Mouse (Mus musculus) frontal cortex, postnatal 10 days (tissue): ENCODE results near the gene Mlc1.

ENCODE experiments used
- DNase-seq, 2 experiments: peaks; one replicate each; pipeline ENCODE4 v3.0.0; 2022; ENCODE audit warnings: low spot score in 2 of 2, mixed read lengths in 1 of 2

Gene Mlc1

DNA sequence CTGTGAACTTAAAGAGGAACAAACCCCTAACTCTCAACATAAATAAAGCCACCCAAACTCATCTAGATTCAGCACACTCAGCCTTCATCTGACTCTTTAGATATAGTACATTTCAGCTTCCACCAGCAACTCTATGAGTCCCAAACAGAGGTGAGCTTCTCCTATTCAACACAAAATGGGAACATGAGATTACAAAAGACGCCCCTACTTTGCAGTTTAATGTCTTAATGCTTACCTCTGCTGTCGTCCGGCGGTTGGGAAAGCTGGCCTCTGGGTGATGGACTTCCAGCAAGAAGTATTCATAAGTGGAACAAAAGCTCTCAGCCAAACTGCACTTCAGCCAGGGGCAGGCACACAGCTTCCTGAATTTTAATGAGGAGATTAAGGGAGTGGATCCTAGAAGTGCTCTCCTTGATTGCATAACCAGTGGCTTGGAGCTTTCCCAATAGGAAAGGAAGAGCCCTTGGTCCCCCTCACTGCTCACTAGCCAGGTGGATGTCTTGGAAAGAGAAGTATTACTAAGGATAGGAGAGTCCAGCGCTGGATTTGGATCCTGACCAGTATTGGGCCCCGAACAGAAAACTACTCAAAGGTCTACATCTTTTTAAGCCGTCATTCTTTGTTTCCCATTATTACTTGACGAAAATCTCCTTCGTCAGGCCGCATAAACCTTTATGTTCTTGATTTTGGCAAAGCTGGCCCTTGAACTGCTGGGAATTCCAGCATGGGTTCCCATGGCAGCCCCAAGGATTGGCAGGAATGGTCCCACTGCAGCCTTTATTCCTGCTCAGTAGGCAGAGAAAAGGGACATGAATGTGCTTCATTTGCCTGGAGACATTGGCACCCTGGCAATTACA, at the start of gene Mlc1:
TSS of gene Mlc1 (minus strand) at position 727 of the 857 bp plus-strand sequence.
- peak; percentile 30 to 40 for DNase-seq

DNA sequence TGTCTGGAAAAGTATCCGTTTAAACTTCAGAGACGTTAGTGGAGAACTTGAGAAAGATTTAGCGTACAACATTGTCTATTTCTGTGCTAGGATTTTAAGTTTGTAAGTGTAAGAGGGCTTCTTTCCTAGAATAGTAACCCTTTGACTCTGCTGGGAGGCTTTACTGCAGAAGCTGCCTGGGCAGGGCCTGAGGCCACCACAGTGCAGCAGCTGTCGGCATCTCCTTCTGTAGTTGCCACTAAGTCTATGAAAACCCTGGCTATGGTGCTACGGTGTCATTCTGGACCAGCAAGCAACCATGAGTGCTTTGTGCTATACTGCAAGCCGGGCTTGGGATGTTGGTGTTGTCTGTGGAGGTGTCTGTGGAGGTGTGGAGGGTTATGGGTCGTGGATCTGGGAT, 41.7 kb upstream of the Mlc1 start:
- DNase-seq = no peak

DNA sequence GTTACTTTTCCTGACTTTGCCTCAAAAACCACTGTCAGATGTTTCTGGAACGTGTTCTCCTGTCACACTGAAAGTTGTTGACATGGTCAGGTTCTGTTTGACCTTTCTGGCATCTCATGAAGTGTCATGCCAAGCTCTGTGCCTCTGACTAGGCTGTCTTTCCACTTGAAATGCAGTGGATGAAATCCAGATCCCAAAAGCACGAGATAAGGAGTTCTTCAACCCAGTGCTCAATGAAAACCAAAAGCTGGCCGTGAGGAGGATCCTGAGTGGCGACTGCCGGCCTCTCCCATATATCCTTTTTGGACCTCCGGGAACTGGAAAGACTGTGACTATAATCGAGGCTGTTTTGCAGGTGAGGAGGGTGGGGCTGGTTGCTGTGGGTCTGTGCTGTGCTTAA, 41.3 kb upstream of the Mlc1 start:
- no peak for DNase-seq

DNA sequence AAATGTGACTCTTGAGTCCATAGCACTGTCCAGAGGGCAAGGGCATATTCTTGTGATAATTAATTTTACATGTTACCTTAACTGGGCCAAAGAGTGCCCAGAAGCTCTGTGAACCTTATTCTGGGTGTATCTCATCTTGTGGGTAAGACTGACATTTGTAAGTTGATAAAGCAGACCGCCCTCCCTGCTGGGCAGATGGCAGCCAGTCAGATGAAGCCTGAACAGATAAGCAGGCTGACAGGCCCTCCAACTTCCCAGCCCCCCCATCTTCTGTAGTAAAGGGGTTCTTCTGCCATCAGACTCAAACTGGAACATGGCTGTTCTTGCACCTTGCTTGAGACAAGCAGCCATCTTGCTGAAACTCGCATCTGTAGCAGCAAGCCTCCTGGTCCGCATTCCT, 37.9 kb upstream of the Mlc1 start:
- no peak for DNase-seq

DNA sequence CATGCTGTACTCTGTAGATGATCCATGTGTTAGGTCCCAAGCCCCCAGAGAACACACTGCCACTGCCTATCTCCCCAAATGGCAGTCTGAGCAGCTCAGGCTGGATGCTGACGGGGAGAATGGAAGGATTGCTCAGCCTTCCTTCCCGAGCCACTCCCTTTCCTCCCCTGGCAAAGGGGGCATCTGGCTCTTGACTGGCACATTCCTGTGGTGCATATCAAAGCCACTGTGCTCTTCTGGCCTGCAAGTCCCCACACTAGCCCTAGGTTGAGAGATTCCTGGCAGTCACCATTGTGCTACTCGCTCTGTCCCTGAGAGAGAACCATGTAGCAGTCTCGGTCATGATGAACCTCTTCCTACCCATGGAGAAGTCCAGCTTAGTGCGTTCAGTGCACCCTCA, 29.0 kb upstream of the Mlc1 start:
- no peak for DNase-seq

DNA sequence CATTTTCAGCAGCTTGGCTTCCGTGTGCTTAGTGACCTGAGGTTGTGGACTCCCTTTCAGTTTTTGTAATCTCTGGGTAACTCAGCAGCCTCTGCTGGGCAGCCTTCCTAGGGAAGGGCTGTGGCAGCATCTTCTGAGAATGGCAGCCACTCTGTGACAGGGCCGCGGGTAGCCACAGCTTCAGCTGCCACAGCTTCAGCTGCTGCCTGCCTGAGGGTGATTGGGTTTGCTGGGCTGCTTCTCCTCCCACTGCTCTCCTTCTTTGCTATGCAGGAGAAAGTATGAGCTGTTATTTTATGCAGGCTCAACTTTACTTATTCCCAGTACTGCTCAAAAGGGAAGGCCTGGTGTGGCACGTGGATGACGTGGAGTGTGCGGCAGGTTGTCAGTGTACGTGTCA, 28.2 kb upstream of the Mlc1 start:
- no peak for DNase-seq

DNA sequence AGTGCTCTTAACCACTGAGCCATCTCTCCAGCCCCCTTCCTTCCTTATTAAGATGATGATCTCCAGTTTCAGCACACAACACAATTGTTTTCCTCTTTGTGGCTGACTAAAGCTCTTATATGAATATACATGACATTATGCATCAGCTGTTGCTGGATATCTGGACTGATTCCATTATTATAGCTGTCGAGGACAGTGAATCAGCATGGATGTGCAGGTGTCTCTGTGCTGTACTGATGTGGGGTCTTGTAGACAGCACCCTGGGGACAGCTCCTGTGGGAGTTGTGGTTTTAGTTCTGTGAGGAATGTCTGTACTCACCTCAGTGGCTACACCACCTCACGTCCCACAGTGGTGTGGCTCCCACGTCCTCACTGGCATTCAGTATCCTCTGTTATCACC, 22.4 kb upstream of the Mlc1 start:
- no peak for DNase-seq

DNA sequence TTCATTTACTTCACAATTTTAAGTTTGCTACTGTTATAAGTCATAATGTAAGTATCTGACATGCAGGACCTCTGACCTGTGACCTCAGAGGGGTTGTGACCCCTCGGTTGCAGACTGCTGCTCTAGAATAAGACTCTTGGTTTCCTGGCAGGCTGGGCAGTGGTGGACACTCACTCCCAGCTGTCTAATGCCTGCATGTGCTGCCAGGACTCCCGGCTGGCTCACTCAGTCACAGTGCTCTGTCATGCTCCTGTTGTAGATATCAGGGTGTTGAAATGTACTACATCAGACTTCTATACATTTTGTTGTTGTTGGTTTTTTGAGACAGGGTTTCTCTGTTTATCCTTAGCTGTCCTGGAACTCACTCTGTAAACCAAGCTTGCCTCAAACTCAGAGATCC, 21.6 kb upstream of the Mlc1 start:
- no peak for DNase-seq

DNA sequence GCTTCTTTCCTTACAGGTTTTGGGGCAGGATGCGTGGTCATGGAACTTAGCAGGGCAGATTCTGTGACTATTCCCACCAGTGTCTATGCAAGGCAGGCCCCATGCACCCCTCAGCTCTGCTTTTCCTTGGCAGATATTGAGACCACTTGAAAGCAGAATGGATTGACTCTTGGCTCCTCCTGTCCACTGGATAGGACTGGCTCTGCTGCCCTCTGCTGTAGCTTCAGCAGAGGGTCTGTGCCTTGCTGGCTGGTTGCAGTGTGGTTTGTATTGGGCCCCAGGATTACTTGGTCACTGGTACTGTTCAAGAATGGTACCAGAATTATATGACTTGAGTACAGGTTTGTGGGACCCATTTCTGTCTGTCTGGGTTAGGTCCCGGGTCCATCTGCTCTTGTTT, 20.3 kb upstream of the Mlc1 start:
- DNase-seq = no peak

DNA sequence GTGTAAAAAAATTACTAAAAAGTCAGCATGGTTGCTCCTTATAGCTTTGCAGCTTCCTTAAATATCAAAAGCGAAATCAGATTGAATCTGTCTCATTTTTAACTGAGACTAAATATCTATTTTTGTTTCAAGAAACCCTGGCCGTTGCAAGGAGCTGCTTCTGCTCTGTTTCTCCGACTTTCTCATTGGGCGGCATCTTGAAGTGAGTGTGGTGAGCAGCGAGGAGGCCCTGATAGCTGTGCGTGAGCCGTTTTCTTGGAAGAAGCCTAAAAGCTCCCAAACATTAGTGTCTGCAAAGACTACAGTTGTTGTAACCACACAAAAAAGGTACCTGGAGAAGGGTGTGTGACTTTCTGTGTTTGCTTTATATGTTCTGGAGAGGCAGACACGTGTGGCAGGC, 19.8 kb upstream of the Mlc1 start:
- DNase-seq = no peak

DNA sequence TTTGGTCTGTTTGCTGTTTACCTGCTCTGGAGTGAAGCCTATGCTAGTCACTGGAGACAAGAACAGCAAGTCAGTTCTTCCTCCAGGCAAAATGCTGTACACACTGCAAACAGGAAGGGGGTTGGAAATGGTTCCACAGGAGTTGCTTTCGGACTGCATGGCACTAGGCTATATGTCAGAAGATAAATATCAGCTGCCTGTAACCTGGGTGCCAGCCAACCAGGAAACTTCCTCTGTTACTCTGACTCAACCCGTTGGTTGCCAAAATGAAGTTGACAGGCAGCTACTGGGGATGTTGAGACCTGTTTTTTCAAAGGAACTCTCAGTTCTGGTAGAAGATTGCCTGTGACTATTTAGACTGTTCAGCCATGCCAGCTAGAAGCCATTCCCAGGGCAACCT, 10.4 kb upstream of the Mlc1 start:
- DNase-seq = no peak

DNA sequence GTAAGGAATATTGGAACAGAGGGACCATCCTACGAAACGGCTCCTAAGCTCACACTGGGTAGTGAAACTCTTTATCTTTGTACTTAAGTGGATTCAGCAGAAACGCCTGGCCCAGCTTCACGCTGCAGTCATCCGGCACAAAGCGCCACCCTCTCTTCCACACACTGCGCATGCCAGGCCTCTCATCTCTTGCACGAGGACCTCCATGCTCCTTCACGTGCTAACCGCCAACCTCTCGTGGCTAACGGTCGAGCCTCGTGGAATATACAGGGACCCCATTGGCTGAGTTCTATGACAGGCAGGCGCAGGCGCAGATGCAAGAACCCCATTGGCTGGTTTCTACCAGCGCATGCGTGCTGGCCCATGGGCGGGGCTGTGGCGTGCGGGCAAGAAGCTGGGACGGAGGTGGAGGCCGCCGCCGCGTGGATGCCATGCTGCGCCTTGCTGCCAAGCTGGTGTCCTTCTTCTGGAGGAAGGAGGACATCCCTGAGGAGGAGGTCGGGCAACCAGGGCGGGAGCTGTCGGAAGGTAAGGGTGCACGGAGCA, 3.8 kb upstream of the Mlc1 start, which contains the start of gene Mov10l1:
TSS of gene Mov10l1 (plus strand) at position 376 of the 546 bp plus-strand sequence.
- no peak for DNase-seq

DNA sequence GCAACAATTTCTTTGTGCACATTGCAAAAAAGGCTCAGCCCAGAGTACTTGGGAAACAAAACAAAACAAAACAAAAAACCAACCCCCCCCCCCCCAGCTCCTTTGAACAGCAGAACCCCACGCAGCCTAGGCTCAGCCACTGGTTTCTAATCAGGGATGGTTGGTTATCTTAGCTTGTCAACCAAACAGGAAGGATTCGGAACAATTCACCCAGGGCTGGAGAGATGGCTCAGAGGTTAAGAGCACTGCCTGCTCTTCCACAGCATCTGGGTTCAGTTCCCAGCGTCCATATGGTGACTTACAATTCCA, 285 bp upstream of the Mlc1 start:
- DNase-seq = no peak

DNA sequence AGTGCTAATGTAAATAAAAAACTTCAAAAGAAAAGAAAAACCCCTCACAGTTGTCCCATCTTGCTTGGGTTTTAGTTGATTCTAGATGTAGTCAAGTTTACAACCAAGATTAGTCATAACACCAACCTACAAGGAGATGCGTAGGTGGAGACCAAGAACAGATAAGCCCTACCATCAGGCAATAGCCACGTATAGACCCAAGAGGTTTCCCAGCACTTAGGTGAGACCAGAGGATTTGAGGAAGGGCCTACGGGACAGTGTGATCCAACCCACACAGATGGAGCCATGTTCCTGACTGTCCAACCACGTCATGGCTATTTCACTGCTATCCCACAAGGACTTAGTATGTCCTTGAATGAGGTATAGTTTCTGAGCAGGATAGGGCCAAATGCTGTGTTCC, 6.5 kb downstream of the Mlc1 start:
- no peak for DNase-seq

DNA sequence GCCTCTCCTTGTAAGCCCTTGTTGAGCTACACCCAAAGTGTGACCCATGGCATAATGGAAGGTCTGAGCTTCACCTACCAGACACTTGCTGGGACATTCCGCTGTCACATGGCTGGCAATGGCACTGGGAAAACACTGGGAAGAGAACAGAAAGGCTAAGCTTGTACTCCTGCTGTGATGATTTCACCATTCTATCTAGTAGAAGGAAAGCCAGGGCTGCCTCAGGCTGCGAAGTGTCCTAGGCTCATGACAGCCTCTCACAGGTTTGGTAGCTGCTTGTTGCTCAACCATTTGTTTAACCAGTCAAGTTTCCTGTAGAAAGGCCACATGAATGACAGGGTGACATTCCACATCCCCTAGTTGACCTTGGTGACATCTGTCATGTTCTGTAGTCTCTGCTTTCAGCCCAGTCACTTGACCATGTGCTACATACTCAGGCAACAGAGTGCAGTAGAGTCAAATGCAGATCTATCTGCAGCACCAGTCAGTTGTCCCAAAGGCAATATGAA, 14.7 kb downstream of the Mlc1 start:
- DNase-seq = no peak

DNA sequence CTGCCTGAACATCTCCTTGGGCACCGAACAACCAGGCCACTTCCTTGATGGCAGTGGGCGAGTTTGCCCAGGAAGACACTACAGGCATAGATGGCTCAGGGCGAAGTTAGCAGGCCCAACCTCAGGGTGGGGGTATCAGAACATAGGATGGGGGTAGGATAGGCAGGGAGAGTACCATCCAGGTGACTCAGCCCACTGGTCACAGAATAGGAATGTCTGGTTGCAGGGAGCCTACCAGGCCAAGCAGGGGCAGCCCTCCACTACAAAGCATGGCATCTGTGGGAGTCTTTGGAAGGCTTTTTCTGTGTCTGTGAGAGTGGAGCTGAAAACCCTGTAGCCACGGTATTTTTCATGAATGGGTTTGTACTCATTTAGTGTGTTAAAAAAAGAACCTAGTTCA, 21.3 kb downstream of the Mlc1 start:
- DNase-seq = no peak

DNA sequence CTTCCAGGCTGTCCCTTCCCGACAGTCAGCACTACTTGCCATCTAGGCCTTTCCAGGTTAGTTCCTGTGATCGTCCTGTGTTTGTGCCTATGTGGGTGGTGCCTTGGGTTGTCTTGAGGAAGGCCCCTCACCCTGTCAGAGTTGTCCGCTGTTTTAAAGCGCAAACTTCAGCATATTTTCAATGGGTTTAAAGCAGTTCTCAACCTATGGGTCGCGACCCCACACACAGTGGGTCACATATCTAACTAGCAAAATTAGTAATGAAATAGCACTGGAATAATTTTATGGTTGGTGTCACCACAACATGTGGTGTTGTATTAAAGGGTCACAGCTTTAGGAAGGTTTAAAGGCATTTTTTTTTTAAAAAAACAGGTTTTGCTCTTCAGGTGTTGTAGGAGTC, 23.5 kb downstream of the Mlc1 start:
- DNase-seq = no peak

DNA sequence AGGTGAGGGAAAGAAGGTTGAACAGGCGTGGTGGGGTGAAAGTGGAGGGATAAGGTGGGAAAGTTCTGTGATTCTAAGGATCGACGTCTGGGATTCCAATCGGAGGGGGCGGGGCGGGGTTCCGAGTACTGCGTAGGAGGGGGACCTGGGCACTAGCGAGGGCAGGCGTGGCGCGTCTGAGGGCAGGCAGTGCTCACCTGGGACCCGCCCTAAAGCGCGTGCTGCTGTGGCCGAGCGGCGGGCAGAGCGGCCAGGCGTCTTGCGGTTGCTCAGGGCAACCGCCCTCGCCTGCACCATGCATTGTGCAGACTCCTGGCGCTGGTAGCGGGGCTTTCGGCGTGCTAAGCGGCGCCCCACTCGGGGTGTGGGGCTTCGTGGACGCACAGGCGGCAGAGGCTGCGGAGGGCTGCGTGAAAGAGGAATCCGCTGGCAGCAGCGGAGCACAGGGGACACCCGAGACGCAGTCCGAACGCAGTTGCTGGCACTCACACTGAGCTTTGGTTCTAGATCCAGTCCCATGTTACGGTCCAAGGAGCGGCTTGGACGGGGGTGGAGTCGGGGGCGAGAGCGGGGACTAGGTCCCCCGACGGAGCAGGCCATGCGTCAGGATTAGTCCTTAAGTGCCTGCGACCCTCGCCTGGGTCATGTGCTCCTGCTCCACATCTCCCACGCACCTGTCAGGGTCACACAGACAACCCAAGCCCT, 24.3 kb downstream of the Mlc1 start, which contains the start of gene Ttll8:
TSS of gene Ttll8 (minus strand) at position 51 of the 705 bp plus-strand sequence.
- DNase-seq = no peak

DNA sequence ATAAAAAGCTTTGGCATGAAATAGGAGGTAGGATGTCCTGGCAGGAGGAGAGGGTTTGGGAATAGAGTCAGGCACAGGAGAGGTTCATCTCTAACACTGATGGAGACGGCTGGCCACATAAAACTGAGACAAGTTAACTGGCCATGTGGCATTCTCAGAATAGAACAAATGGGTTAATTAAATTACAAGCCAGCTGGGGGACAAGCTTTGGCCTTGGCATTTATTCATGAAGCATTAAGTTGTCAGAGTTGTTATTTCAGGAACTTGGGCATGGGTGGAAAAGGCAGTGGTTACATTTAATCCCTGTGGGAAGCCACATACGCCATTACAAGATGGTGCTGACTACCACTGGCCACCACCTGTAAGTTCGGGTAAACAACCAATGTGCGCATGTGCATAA, 27.6 kb downstream of the Mlc1 start:
- no peak for DNase-seq

DNA sequence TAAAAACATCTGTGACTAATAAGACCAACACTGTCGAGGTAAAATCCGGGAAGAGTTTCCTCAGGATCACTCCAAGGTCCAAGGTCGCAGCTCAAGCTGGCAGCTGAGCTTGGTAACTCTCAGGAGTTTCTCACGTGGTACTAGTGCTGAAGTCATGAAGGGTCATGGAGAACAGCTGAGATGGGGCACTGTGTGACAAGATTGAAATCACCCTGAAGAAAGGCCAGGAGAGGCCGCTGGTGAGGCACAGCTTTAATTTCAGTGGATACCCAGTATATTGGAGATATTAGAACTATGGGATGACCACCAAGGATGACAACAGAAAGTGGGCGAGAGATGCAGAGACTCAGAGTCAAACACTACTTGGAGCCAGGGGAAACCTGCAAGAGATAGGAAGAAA, 32.0 kb downstream of the Mlc1 start:
- no peak for DNase-seq

DNA sequence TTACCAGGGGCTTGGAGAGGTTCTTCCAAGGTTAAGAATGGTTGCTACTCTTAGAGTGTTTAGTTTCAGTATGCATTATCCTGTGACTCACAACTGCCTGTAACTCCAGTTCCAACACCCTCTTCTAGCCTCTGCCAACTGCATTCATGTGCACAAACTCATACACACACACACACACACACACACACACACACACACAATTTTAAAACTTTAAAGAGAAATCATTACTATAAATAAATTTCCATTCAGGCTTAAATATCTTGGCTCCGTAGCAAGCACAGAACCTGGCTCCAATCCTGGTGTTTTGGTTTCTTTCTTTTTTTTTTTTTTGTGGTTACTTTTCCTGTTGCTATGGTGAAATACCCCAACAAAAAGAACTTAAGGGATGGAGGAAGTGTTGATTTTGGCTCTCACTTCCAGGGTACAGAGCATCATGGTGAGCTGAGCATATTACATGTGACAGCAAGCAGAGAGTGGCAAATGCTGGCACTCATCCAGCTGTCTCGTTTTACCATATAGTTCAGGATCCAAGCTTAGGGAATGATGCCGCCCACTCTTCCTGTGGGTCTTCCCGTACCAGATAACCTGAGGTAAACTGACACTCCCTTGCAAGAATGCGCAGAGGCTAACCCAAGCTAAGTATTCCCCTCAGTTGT, 34.8 kb downstream of the Mlc1 start:
- no peak for DNase-seq

DNA sequence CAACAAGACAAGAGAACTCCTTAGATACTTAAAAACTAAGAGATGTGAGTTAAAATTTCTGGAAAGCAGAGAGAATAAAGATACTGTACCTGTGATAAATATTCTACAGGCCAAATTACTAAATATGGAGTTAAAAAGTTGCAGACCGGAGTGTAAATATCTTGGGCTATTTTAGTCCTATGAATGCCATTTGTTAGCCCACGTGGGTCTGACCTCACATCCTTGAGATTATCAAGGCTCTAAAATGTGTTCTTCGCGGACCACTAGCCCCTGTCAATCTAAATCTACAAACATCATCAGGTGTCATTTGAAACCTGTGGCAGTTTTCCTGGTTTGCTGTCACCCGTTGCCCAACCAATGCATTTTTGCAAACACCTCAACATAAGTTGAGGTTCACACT, 36.0 kb downstream of the Mlc1 start:
- DNase-seq = no peak
